Mouse (Mus musculus) kidney, adult 2 months (tissue): Measurements from ENCODE around the gene Srrt.

ENCODE experiments used
- CTCF ChIP-seq: fragments of 200-500 bp; conservative IDR thresholded peaks from 2 replicates; pipeline ENCODE4 v1.5.1; 2011; ENCODE audit warnings: low read depth, mild to moderate bottlenecking, control low read depth, low read length, moderate library complexity, mixed read lengths; ENCODE audit not compliant: insufficient read depth, insufficient read length
- POLR2A ChIP-seq: fragments of 200-500 bp; IDR thresholded peaks from one replicate; pipeline ENCODE4 v1.6.1; 2011; ENCODE audit warnings: low read depth, low read length, control low read depth

- TF ChIP-seq CTCF = no peak
- TF ChIP-seq POLR2A = peak; percentile 69
These were observed 30.8 kb upstream of the Srrt start for GRCm38 (mm10) chr5:137338256-137338655.
